Mouse (Mus musculus) stomach, embryonic 16.5 days (tissue): Measurements from ENCODE around the gene Maml3. TPM values are rescaled to one million over a fixed set of nuclear protein-coding genes. Genes with fewer than 3 reads are reported as not detected.

ENCODE experiments used
- ATAC-seq: fragments of 200-750 bp; cut with Nextera tagmentation; 2 replicates; pipeline ENCODE4 v1.8.0; 2017; ENCODE audit warnings: moderate number of reproducible peaks, moderate TSS enrichment; ENCODE audit not compliant: insufficient read depth, low FRiP score
- H3K27ac ChIP-seq: fragments of 300-500 bp; sonication (generic); 2 replicates; pipeline ENCODE4 v1.5.1; 2014; ENCODE audit warnings: low read length
- H3K27me3 ChIP-seq: fragments of 300-500 bp; sonication (generic); 2 replicates; pipeline ENCODE4 v1.6.1; 2014; ENCODE audit warnings: low read length, control low read depth, mixed read lengths; ENCODE audit not compliant: control insufficient read depth, insufficient read depth
- H3K36me3 ChIP-seq: fragments of 300-500 bp; sonication (generic); 2 replicates; pipeline ENCODE4 v1.6.1; 2014; ENCODE audit warnings: low read length; ENCODE audit not compliant: control insufficient read depth, insufficient read depth
- H3K4me1 ChIP-seq: fragments of 300-500 bp; sonication (generic); 2 replicates; pipeline ENCODE4 v1.6.1; 2014; ENCODE audit warnings: low read length, control low read depth, mixed read lengths; ENCODE audit not compliant: control insufficient read depth, insufficient read depth
- H3K4me2 ChIP-seq: fragments of 300-500 bp; sonication (generic); 2 replicates; pipeline ENCODE4 v1.6.1; 2014; ENCODE audit warnings: low read depth, low read length, mixed read lengths
- H3K4me3 ChIP-seq: fragments of 300-500 bp; sonication (generic); replicated peaks from 2 replicates; pipeline ENCODE4 v1.5.1; 2014; ENCODE audit warnings: mild to moderate bottlenecking, low read length
- H3K9ac ChIP-seq: fragments of 300-500 bp; sonication (generic); 2 replicates; pipeline ENCODE4 v1.6.1; 2014; ENCODE audit warnings: low read length
- H3K9me3 ChIP-seq: fragments of 300-500 bp; sonication (generic); replicated peaks from 2 replicates; pipeline ENCODE4 v1.6.1; 2016; ENCODE audit warnings: low read length, control low read depth; ENCODE audit not compliant: control insufficient read depth
- WGBS: fragments of 180-500 bp; shearing (Covaris S2); extraction: QIAGEN DNeasy Blood & Tissue Kit; methylation state at CpG from one replicate; pipeline ENCODE4 v1.1.7; 2014; 5-methylcytosine and 5-hydroxymethylcytosine counted together
- polyA plus RNA-seq: library from polyadenylated mRNA; unstranded; fragments of >200 nt; fragmentation: Nextera tagmentation; extraction: Ambion mirVana; gene quantifications from 2 replicates; pipeline ENCODE4 v1.2.1, GENCODE M21; 2015

Gene Maml3
- polyA plus RNA-seq, 1 experiment from 2014 or later = 5.0 TPM

- Histone ChIP-seq H3K9me3 (no peaks in the 10 kb centered on the region), H3K4me2 (no peak overlapping the region), H3K27me3 (no peaks in the 10 kb centered on the region), H3K27ac (no peak overlapping the region), H3K36me3 (no peaks in the 10 kb centered on the region), H3K9ac (no peak overlapping the region), H3K4me3 (no peak overlapping the region), H3K4me1 (peaks cover 15% of the 10 kb centered on the region)
- 87% methylated on average over 11 of the region's 11 CpGs for whole genome bisulfite sequencing
- no peak for ATAC-seq
These were observed 225.7 kb downstream of the Maml3 start for GRCm38 (mm10) chr3:51879211-51879610.

- H3K27ac ChIP-seq = no peak overlapping the region
- no peaks in the 10 kb centered on the region for H3K9me3 ChIP-seq
- no peak overlapping the region for H3K4me3 ChIP-seq
- no peaks in the 10 kb centered on the region for H3K36me3 ChIP-seq
- H3K27me3 ChIP-seq = no peaks in the 10 kb centered on the region
- 60% methylated on average over 9 of the region's 9 CpGs for WGBS
- no peak overlapping the region for H3K9ac ChIP-seq
- H3K4me2 ChIP-seq = no peak overlapping the region
- no peak for ATAC-seq
- peaks cover 15% of the 10 kb centered on the region for H3K4me1 ChIP-seq
These were observed 226.3 kb downstream of the Maml3 start for GRCm38 (mm10) chr3:51878577-51878976.

GRCm38 (mm10) chr3:51876729-51877128, 228.1 kb downstream of the Maml3 start:
- Histone ChIP-seq H3K4me3 (no peak overlapping the region), H3K9ac (no peak overlapping the region), H3K36me3 (no peaks in the 10 kb centered on the region), H3K9me3 (no peaks in the 10 kb centered on the region), H3K4me2 (no peak overlapping the region), H3K27ac (no peak overlapping the region), H3K27me3 (no peaks in the 10 kb centered on the region), H3K4me1 (peaks cover 10% of the 10 kb centered on the region)
- no peak for ATAC-seq
- 87% methylated on average over 9 of the region's 9 CpGs for WGBS

- Histone ChIP-seq H3K27me3 (no peaks in the 10 kb centered on the region), H3K9ac (no peak overlapping the region), H3K4me3 (no peak overlapping the region), H3K4me1 (peaks cover 9% of the 10 kb centered on the region), H3K4me2 (no peak overlapping the region), H3K27ac (no peak overlapping the region), H3K36me3 (no peaks in the 10 kb centered on the region), H3K9me3 (no peaks in the 10 kb centered on the region)
- ATAC-seq = no peak
- 84% methylated on average over 4 of the region's 4 CpGs for WGBS
These were observed 229.2 kb downstream of the Maml3 start for GRCm38 (mm10) chr3:51875629-51876028.

GRCm38 (mm10) chr3:51874252-51874651, 230.6 kb downstream of the Maml3 start:
- Histone ChIP-seq H3K4me2 (no peak overlapping the region), H3K9me3 (no peaks in the 10 kb centered on the region), H3K27me3 (no peaks in the 10 kb centered on the region), H3K9ac (no peak overlapping the region), H3K4me1 (peaks cover 13% of the 10 kb centered on the region), H3K4me3 (no peak overlapping the region), H3K27ac (0 out of 2 replicates have a peak overlapping the region, but pooled peaks have one; percentile 8), H3K36me3 (no peaks in the 10 kb centered on the region)
- 51% methylated on average over 3 of the region's 3 CpGs for WGBS
- ATAC-seq = peak; percentile 56; the same call in 1 of the 2 replicates

GRCm38 (mm10) chr3:51872771-51873170, 232.1 kb downstream of the Maml3 start:
- no peaks in the 10 kb centered on the region for H3K27me3 ChIP-seq
- no peaks in the 10 kb centered on the region for H3K36me3 ChIP-seq
- no peak overlapping the region for H3K4me3 ChIP-seq
- no peaks in the 10 kb centered on the region for H3K9me3 ChIP-seq
- H3K4me1 ChIP-seq = peaks cover 20% of the 10 kb centered on the region
- ATAC-seq = no peak
- WGBS = 60% methylated on average over 4 of the region's 4 CpGs
- H3K9ac ChIP-seq = no peak overlapping the region
- no peak overlapping the region for H3K4me2 ChIP-seq
- no peak overlapping the region for H3K27ac ChIP-seq

- WGBS = 64% methylated on average over 4 of the region's 4 CpGs
- Histone ChIP-seq H3K4me1 (peaks cover 20% of the 10 kb centered on the region), H3K4me3 (no peak overlapping the region), H3K27ac (no peak overlapping the region), H3K9ac (no peak overlapping the region), H3K9me3 (no peaks in the 10 kb centered on the region), H3K4me2 (no peak overlapping the region), H3K27me3 (no peaks in the 10 kb centered on the region), H3K36me3 (no peaks in the 10 kb centered on the region)
- ATAC-seq = no peak
These were observed 233.5 kb downstream of the Maml3 start for GRCm38 (mm10) chr3:51871346-51871745.

- no peak overlapping the region for H3K4me3 ChIP-seq
- no peak for ATAC-seq
- H3K27ac ChIP-seq = no peak overlapping the region
- peaks cover 20% of the 10 kb centered on the region for H3K4me1 ChIP-seq
- no peaks in the 10 kb centered on the region for H3K27me3 ChIP-seq
- no peaks in the 10 kb centered on the region for H3K36me3 ChIP-seq
- 65% methylated on average over 6 of the region's 6 CpGs for WGBS
- H3K4me2 ChIP-seq = no peak overlapping the region
- H3K9ac ChIP-seq = no peak overlapping the region
- no peaks in the 10 kb centered on the region for H3K9me3 ChIP-seq
These were observed 234.9 kb downstream of the Maml3 start for GRCm38 (mm10) chr3:51869980-51870379.

GRCm38 (mm10) chr3:51868857-51869256, 236.0 kb downstream of the Maml3 start:
- no peaks in the 10 kb centered on the region for H3K9me3 ChIP-seq
- peak overlapping the region; percentile 50; the same call in 1 of the 2 replicates for H3K27ac ChIP-seq
- H3K4me2 ChIP-seq = no peak overlapping the region; the same call in 1 of the 2 replicates
- H3K4me3 ChIP-seq = no peak overlapping the region
- H3K4me1 ChIP-seq = peaks cover 16% of the 10 kb centered on the region
- no peaks in the 10 kb centered on the region for H3K36me3 ChIP-seq
- no peak overlapping the region for H3K9ac ChIP-seq
- peak; percentile 64; the same call in 1 of the 2 replicates for ATAC-seq
- 4% methylated on average over 5 of the region's 5 CpGs for WGBS
- H3K27me3 ChIP-seq = no peaks in the 10 kb centered on the region

- H3K4me2 ChIP-seq = no peak overlapping the region
- ATAC-seq = no peak
- no peaks in the 10 kb centered on the region for H3K27me3 ChIP-seq
- H3K9ac ChIP-seq = no peak overlapping the region
- H3K9me3 ChIP-seq = no peaks in the 10 kb centered on the region
- no peaks in the 10 kb centered on the region for H3K36me3 ChIP-seq
- H3K27ac ChIP-seq = no peak overlapping the region
- H3K4me1 ChIP-seq = peaks cover 16% of the 10 kb centered on the region
- no peak overlapping the region for H3K4me3 ChIP-seq
- 78% methylated on average over 5 of the region's 5 CpGs for WGBS
These were observed 238.4 kb downstream of the Maml3 start for GRCm38 (mm10) chr3:51866446-51866845.
